Mouse (Mus musculus) heart, embryonic 12.5 days (tissue): ENCODE measurements around the gene Fto. TPM values are rescaled to one million over a fixed set of nuclear protein-coding genes. Genes with fewer than 3 reads are reported as not detected.

ENCODE experiments used
- ATAC-seq: fragments of 200-750 bp; cut with Nextera tagmentation; 2 replicates; pipeline ENCODE4 v1.8.0; 2017; ENCODE audit warnings: moderate TSS enrichment, moderate library complexity; ENCODE audit not compliant: insufficient number of reproducible peaks, low FRiP score
- H3K27ac ChIP-seq: fragments of 300-500 bp; sonication (generic); 2 replicates; pipeline ENCODE4 v1.5.1; 2016; ENCODE audit warnings: mild to moderate bottlenecking, moderate library complexity; ENCODE audit not compliant: poor library complexity, severe bottlenecking
- H3K27me3 ChIP-seq: fragments of 300-500 bp; sonication (generic); replicated peaks from 2 replicates; pipeline ENCODE4 v1.6.1; 2016; ENCODE audit warnings: mild to moderate bottlenecking, moderate library complexity
- H3K36me3 ChIP-seq: fragments of 300-500 bp; sonication (generic); 2 replicates; pipeline ENCODE4 v1.6.1; 2016; ENCODE audit warnings: mild to moderate bottlenecking, moderate library complexity
- H3K4me1 ChIP-seq: fragments of 300-500 bp; sonication (generic); replicated peaks from 2 replicates; pipeline ENCODE4 v1.6.1; 2016; ENCODE audit warnings: mild to moderate bottlenecking
- H3K4me2 ChIP-seq: fragments of 300-500 bp; sonication (generic); 2 replicates; pipeline ENCODE4 v1.6.1; 2016; ENCODE audit warnings: mild to moderate bottlenecking, moderate library complexity
- H3K4me3 ChIP-seq: fragments of 300-500 bp; sonication (generic); 2 replicates; pipeline ENCODE4 v1.5.1; 2016; ENCODE audit warnings: mild to moderate bottlenecking
- H3K9ac ChIP-seq: fragments of 300-500 bp; sonication (generic); 2 replicates; pipeline ENCODE4 v1.6.1; 2016; ENCODE audit warnings: mild to moderate bottlenecking, moderate library complexity
- H3K9me3 ChIP-seq: fragments of 300-500 bp; sonication (generic); replicated peaks from 2 replicates; pipeline ENCODE4 v1.6.1; 2016; ENCODE audit warnings: mild to moderate bottlenecking, moderate library complexity
- WGBS: fragments of 180-500 bp; shearing (Covaris S2); methylation state at CpG from one replicate; pipeline ENCODE4 v1.1.7; 2016; 5-methylcytosine and 5-hydroxymethylcytosine counted together
- polyA plus RNA-seq: library from polyadenylated mRNA; unstranded; fragments of >200 nt; fragmentation: Nextera tagmentation; extraction: Ambion mirVana; gene quantifications from 2 replicates; pipeline ENCODE4 v1.2.1, GENCODE M21; 2016

Fto gene
- polyA plus RNA-seq, 1 experiment from 2014 or later: 76.6 TPM

GRCm38 (mm10) chr8:91426496-91426895, 113.2 kb downstream of the Fto start:
- WGBS: 88% methylated on average over 1 of the region's 1 CpGs
- no peak overlapping the region for H3K4me2 ChIP-seq
- no peak overlapping the region for H3K4me3 ChIP-seq
- no peak for ATAC-seq
- no peak overlapping the region for H3K9ac ChIP-seq
- H3K27me3 ChIP-seq: no peaks in the 10 kb centered on the region
- H3K27ac ChIP-seq: no peak overlapping the region
- peaks cover 13% of the 10 kb centered on the region; the same call in 1 of the 2 replicates for H3K36me3 ChIP-seq
- peaks cover 5% of the 10 kb centered on the region; the same call in 1 of the 2 replicates for H3K9me3 ChIP-seq
- H3K4me1 ChIP-seq: peaks cover 13% of the 10 kb centered on the region

- Histone ChIP-seq H3K9ac (no peak overlapping the region), H3K27me3 (no peaks in the 10 kb centered on the region), H3K36me3 (peaks cover 14% of the 10 kb centered on the region; the same call in 1 of the 2 replicates), H3K27ac (no peak overlapping the region), H3K4me2 (no peak overlapping the region), H3K4me3 (no peak overlapping the region), H3K9me3 (peaks cover 5% of the 10 kb centered on the region; the same call in 1 of the 2 replicates), H3K4me1 (0 out of 2 replicates have a peak, but pooled peaks cover under 1% of the 10 kb centered on the region)
- no peak for ATAC-seq
- WGBS: 86% methylated on average over 3 of the region's 3 CpGs
Measured at GRCm38 (mm10) chr8:91430333-91430940, 117.1 kb downstream of the Fto start.

GRCm38 (mm10) chr8:91436036-91436435, 122.7 kb downstream of the Fto start:
- no peak overlapping the region for H3K27ac ChIP-seq
- H3K4me3 ChIP-seq: no peak overlapping the region
- H3K36me3 ChIP-seq: peaks cover 14% of the 10 kb centered on the region
- 0 out of 2 replicates have a peak, but pooled peaks cover 4% of the 10 kb centered on the region for H3K9me3 ChIP-seq
- H3K4me1 ChIP-seq: no peaks in the 10 kb centered on the region
- ATAC-seq: no peak
- 94% methylated on average over 15 of the region's 15 CpGs for WGBS
- no peak overlapping the region for H3K9ac ChIP-seq
- no peaks in the 10 kb centered on the region for H3K27me3 ChIP-seq
- H3K4me2 ChIP-seq: no peak overlapping the region

DNA sequence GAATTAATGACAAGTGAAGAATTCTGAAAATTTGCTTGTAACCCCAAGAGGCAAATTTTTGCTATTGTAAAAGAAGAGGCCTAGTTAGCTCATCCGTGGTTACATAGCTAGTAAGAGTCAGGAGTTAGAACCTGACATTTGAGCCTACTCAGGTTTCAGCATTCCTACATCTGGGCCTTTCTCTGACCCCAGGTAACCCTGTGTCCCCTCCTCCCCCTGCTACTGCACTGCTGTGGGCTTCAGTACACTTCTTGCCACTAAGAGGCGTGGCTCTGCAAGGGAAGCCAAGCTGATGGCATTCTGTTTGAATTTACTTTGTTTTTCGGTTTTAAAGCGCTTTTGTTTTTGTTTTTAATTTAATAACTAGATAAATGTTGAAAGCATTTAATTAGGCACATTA, 130.6 kb downstream of the Fto start:
- ATAC-seq: no peak
- H3K4me1 ChIP-seq: 0 out of 2 replicates have a peak, but pooled peaks cover 2% of the 10 kb centered on the region
- H3K4me2 ChIP-seq: no peak overlapping the region
- no peak overlapping the region for H3K27ac ChIP-seq
- H3K9me3 ChIP-seq: no peaks in the 10 kb centered on the region
- WGBS: 69% methylated on average over 4 of the region's 4 CpGs
- no peaks in the 10 kb centered on the region for H3K27me3 ChIP-seq
- no peaks in the 10 kb centered on the region for H3K36me3 ChIP-seq
- no peak overlapping the region for H3K4me3 ChIP-seq
- H3K9ac ChIP-seq: no peak overlapping the region

DNA sequence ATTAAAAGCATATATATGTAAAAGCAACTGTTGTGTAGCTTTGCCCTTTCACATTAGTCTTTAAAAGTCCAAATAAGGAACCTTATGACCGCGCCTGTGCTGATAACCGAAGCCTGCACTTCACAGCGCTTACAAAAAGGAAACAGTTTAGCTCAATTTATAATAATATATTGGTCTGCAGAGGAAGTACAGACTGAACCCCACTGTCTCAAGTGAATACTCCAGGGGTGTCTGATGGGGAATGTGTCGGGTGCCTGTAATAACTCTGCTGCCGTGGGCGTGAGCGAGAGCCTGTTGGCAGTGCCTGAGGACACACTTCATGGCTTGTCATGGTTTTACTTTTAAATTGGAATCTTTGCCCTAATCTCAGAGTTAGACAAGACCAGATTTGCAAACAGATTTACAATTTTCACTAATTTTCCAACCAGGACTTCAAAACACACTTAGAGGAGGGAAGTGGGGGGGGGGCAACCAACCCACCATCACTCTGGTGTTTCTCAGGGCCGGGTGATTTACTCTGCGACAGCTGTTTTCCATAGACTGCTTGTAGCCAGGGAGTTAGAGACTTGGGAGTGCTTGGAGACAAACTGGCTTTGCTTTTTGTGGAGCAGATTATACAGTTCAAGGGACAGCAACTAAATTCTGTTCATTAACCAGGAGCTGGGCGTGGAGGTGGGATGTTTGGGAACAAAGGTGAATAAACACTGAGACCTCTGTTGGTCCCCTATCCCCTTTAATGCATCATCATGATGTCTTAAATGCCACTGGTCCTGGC, 131.5 kb downstream of the Fto start:
- H3K27ac ChIP-seq: no peak overlapping the region
- H3K4me3 ChIP-seq: no peak overlapping the region
- no peak for ATAC-seq
- no peaks in the 10 kb centered on the region for H3K9me3 ChIP-seq
- 0 out of 2 replicates have a peak, but pooled peaks cover 2% of the 10 kb centered on the region for H3K4me1 ChIP-seq
- 81% methylated on average over 11 of the region's 11 CpGs for WGBS
- H3K27me3 ChIP-seq: no peaks in the 10 kb centered on the region
- H3K9ac ChIP-seq: no peak overlapping the region
- H3K36me3 ChIP-seq: no peaks in the 10 kb centered on the region
- no peak overlapping the region for H3K4me2 ChIP-seq

- H3K4me1 ChIP-seq: 0 out of 2 replicates have a peak, but pooled peaks cover 2% of the 10 kb centered on the region
- no peaks in the 10 kb centered on the region for H3K36me3 ChIP-seq
- ATAC-seq: no peak
- H3K4me3 ChIP-seq: no peak overlapping the region
- 85% methylated on average over 10 of the region's 10 CpGs for WGBS
- H3K9ac ChIP-seq: no peak overlapping the region
- H3K9me3 ChIP-seq: no peaks in the 10 kb centered on the region
- no peaks in the 10 kb centered on the region for H3K27me3 ChIP-seq
- no peak overlapping the region for H3K4me2 ChIP-seq
- no peak overlapping the region for H3K27ac ChIP-seq
Measured at GRCm38 (mm10) chr8:91445516-91445915, 132.2 kb downstream of the Fto start.

DNA sequence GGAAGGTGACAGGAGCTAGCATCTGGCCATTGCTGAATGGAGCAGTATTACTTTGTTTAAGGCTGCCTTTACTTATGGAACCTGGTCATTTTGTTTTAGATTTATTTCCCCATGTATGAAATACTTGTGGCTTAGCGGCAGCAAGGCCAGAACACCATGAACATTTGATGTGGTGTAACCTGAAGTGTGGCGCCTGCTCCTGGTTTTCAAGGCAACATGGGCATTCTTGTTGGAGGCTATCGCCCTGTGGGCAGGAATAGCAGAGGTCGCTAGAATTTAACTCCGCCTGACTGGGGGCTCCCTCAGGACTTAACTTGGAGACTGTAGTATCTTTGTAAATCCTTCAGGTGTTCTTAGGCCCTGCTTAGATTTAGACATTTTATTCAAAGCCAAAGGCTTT, 132.7 kb downstream of the Fto start:
- Histone ChIP-seq H3K4me2 (no peak overlapping the region), H3K27me3 (no peaks in the 10 kb centered on the region), H3K36me3 (no peaks in the 10 kb centered on the region), H3K9ac (no peak overlapping the region), H3K27ac (no peak overlapping the region), H3K9me3 (no peaks in the 10 kb centered on the region), H3K4me3 (no peak overlapping the region), H3K4me1 (0 out of 2 replicates have a peak, but pooled peaks cover 2% of the 10 kb centered on the region)
- no peak for ATAC-seq
- 84% methylated on average over 5 of the region's 5 CpGs for WGBS

- Histone ChIP-seq H3K9ac (no peak overlapping the region), H3K4me1 (0 out of 2 replicates have a peak, but pooled peaks cover 2% of the 10 kb centered on the region), H3K36me3 (no peaks in the 10 kb centered on the region), H3K4me3 (no peak overlapping the region), H3K27me3 (no peaks in the 10 kb centered on the region), H3K9me3 (no peaks in the 10 kb centered on the region), H3K27ac (no peak overlapping the region), H3K4me2 (no peak overlapping the region)
- WGBS: 86% methylated on average over 7 of the region's 7 CpGs
- no peak for ATAC-seq
Measured at GRCm38 (mm10) chr8:91448667-91449329, 135.5 kb downstream of the Fto start.

DNA sequence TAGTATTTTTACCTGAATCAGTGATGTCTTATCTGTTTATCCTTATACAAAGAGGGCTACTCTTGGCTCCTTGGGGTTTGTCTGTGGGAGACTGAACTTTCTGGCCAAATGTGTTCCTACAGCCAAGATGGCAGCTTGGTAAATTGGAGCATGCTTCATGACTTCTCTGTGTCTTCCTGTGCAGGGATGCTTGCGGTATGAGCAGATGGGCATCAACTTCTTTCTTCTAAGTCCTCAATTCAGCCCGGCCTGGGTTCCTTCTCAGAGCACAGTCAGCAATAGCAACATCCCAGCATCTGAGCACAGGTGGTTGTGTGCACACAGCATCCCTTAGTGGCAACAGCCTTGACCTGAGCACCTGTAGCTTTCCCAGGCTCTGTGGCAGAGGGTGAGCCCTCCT, 141.6 kb downstream of the Fto start:
- H3K27me3 ChIP-seq: no peaks in the 10 kb centered on the region
- no peak overlapping the region for H3K4me3 ChIP-seq
- H3K27ac ChIP-seq: no peak overlapping the region
- no peak for ATAC-seq
- H3K9me3 ChIP-seq: no peaks in the 10 kb centered on the region
- H3K4me2 ChIP-seq: no peak overlapping the region
- peaks cover 3% of the 10 kb centered on the region; the same call in 1 of the 2 replicates for H3K4me1 ChIP-seq
- H3K36me3 ChIP-seq: no peaks in the 10 kb centered on the region
- 91% methylated on average over 2 of the region's 2 CpGs for WGBS
- H3K9ac ChIP-seq: no peak overlapping the region

- H3K4me1 ChIP-seq: peaks cover 3% of the 10 kb centered on the region; the same call in 1 of the 2 replicates
- WGBS: 80% methylated on average over 5 of the region's 5 CpGs
Measured at GRCm38 (mm10) chr8:91455591-91455990, 142.3 kb downstream of the Fto start.

DNA sequence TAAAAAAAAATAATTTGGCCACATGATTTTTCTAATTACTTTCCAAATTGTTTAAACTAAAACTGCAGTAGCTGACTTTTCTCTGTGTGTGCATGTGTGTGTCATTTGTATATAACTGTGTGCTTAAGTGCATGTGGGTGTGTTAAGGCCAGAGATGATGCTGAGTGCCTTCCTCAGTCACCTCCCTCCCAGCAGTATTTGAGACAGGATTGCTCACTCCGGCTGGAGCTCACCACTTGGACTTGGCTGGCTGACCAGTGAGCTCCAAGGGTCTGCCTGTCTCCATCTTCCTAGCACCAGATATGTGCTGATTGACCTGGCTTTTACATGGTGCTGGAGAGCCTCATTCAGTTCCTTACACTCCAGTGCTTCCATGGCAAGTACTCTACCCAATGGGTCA, 144.7 kb downstream of the Fto start:
- Histone ChIP-seq H3K27ac (no peak overlapping the region), H3K27me3 (no peaks in the 10 kb centered on the region), H3K4me3 (no peak overlapping the region), H3K9ac (no peak overlapping the region), H3K4me1 (peaks cover 8% of the 10 kb centered on the region), H3K36me3 (0 out of 2 replicates have a peak, but pooled peaks cover 3% of the 10 kb centered on the region), H3K9me3 (no peaks in the 10 kb centered on the region), H3K4me2 (no peak overlapping the region)
- 63% methylated on average over 1 of the region's 1 CpGs for WGBS
- no peak for ATAC-seq

More at GRCm38 (mm10) chr8:91455591-91455990, 142.3 kb downstream of the Fto start:
- H3K4me2 ChIP-seq: no peak overlapping the region
- H3K9ac ChIP-seq: no peak overlapping the region
- no peak for ATAC-seq
- no peaks in the 10 kb centered on the region for H3K36me3 ChIP-seq
- no peaks in the 10 kb centered on the region for H3K9me3 ChIP-seq
- H3K27ac ChIP-seq: no peak overlapping the region
- H3K4me3 ChIP-seq: no peak overlapping the region
- no peaks in the 10 kb centered on the region for H3K27me3 ChIP-seq
